ENCODE assay signal across 8 mouse cellular contexts in genomic region chr10:14546111-14546551, GRCm38 (mm10). TPM values are rescaled to one million over a fixed set of nuclear protein-coding genes. Genes with fewer than 3 reads are reported as not detected.
DNase-seq lines count a peak whose midpoint lies in the region; ATAC-seq and TF ChIP-seq lines count a peak whose summit lies in the region.

No protein-coding gene starts in this region.

- no peaks in the 10 kb centered on the region for H3K36me3 ChIP-seq in hindbrain, embryonic 11.5 days (ENCODE audit: control insufficient read depth, insufficient read depth, low read length)

- WGBS in hindbrain, embryonic 11.5 days: 23% methylated on average over 7 of the region's 7 CpGs

- H3K4me3 ChIP-seq in hindbrain, embryonic 11.5 days (ENCODE audit: low read depth, low read length): no peak overlapping the region

- H3K4me2 ChIP-seq in hindbrain, embryonic 11.5 days (replicated peaks; ENCODE audit: low read depth, low read length): no peak overlapping the region

- 0 out of 2 replicates have a peak, but pooled peaks cover 2% of the 10 kb centered on the region for H3K4me1 ChIP-seq in hindbrain, embryonic 11.5 days (replicated peaks; ENCODE audit: control insufficient read depth, insufficient read depth, low read length)

- intact Hi-C loops in gastrocnemius, postnatal 36 days (cut with DNase I): no loop called here

- peak; percentile 55; the same call in 1 of the 2 replicates for ATAC-seq in hindbrain, embryonic 11.5 days (ENCODE audit: low FRiP score)
- peak; percentile 47 for ATAC-seq in megakaryocyte, adult 5-6 weeks (ENCODE audit: poor library complexity, severe bottlenecking)

- no peak overlapping the region for H3K27ac ChIP-seq in hindbrain, embryonic 11.5 days (ENCODE audit: low read depth, low read length)

- peak; percentile 6 for DNase-seq in gastrocnemius, postnatal 10 days
- DNase-seq in gastrocnemius, postnatal 36 days: no peak
- peak; percentile 42 for DNase-seq in brain, embryonic 14.5 days (ENCODE audit: low read depth)
- DNase-seq in hindbrain, embryonic 11.5 days (ENCODE audit: low spot score): peak; percentile 27
- DNase-seq in adrenal gland, postnatal 25 days: no peak
- no peak for DNase-seq in thymus, postnatal 36 days
- DNase-seq in ovary, adult 18-20 months (ENCODE audit: low spot score): no peak

- TF ChIP-seq POLR2A in brain, embryonic 14.5 days (IDR thresholded peaks at IDR 0.05; ENCODE audit: borderline replicate concordance, extremely low read depth, insufficient read depth, insufficient read length, poor library complexity, severe bottlenecking): no peak

- H3K9ac ChIP-seq in hindbrain, embryonic 11.5 days (ENCODE audit: low read depth, low read length): no peak overlapping the region

- peaks cover 12% of the 10 kb centered on the region for H3K27me3 ChIP-seq in hindbrain, embryonic 11.5 days (ENCODE audit: control insufficient read depth, insufficient read depth, low read length)

- no peaks in the 10 kb centered on the region for H3K9me3 ChIP-seq in hindbrain, embryonic 11.5 days (ENCODE audit: control insufficient read depth, low read length)

- TF ChIP-seq CTCF in brain, embryonic 14.5 days (IDR thresholded peaks at IDR 0.05; ENCODE audit: borderline replicate concordance, extremely low read depth, insufficient read depth, insufficient read length): no peak

RNA-seq across cellular contexts. Expression of gene Adgrg6, which starts 0.7 kb away (rescaled TPM):
- 1 to 10 TPM; 3.2 to 3.3 TPM for total RNA-seq in gastrocnemius, postnatal 10 days (2021)
- total RNA-seq in gastrocnemius, postnatal 36 days (2021): 1 to 10 TPM in 1 of 2 experiments, under 1 TPM in 1; 0.79 to 1.8 TPM
- polyA plus RNA-seq in brain, embryonic 14.5 days (2012; rRNA removed): 0.71 and 2.5 TPM in 2 replicates
- polyA plus RNA-seq in hindbrain, embryonic 11.5 days (2014; fragmentation: Nextera tagmentation; extraction: Ambion mirVana): 2.2 and 3.0 TPM in 2 replicates
- total RNA-seq in megakaryocyte, adult 5-6 weeks (2015): 2.5 and 3.6 TPM in 2 replicates
- 2.4 and 2.8 TPM in 2 replicates for total RNA-seq in megakaryocyte, adult 5-6 weeks (2017)
- total RNA-seq in adrenal gland, postnatal 25 days (2021): 0.81 and 1.3 TPM in 2 replicates

Comparison
In these comparisons a context has a peak if more than half of its experiments do, and no peak if none do; other contexts are left out.
1. DNase-seq: peak in gastrocnemius, postnatal 10 days (single experiment), brain, embryonic 14.5 days (single experiment) and hindbrain, embryonic 11.5 days (single experiment); none in gastrocnemius, postnatal 36 days (0 of 2), adrenal gland, postnatal 25 days (single experiment), thymus, postnatal 36 days (0 of 2) and ovary, adult 18-20 months (single experiment).